Mouse (Mus musculus): ENCODE measurements around the gene Bcl2. TPM values are rescaled to one million over a fixed set of nuclear protein-coding genes. Genes with fewer than 3 reads are reported as not detected.
A peak's percentile ranks its signal among the peaks of the same experiment; 100 is the strongest.

Gene Bcl2
- polyA plus RNA-seq, 1 experiment from 2014 or later = 16.4 TPM

DNA sequence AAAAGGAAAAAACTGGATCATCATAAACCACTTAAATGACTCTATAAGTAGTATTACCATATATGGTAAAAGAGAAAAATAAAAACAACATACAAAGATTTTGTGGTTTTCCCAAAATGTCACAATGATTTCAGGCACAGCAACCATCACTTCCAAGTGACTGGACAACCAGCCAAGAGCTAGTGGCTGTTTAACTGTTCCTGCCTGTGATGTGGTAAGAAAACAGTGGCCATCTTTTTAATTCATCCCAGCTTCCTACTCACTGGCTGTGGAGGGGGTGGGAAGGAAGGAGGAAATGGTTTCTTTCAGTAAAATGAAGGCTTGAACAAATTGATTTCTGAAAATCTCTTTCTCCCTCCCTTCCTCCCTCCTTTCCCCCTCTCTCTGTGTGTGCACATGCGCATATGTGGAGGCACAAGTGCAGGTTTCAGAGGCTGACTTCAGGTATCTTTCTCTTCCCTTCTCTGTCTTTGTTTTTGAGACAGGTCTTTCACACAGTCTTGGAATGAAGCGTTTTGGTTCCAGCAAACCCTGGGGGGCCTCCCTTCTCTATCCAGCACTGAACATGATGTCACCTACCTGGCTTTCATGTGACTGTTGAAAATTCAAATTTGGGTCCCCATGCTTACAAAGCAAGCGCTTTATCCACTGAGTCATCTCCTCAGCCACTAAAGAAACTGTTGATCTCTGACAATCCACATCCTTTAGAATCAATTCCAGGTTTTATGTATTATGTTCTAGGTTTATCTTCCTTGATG is 93.7 kb downstream of the Bcl2 start:
- no peak overlapping the region for H3K9ac ChIP-seq (ENCODE audit: low read depth, low read length)
- H3K27ac ChIP-seq (ENCODE audit: low read depth, low read length) = no peak overlapping the region
- no peaks in the 10 kb centered on the region for H3K36me3 ChIP-seq (ENCODE audit: control insufficient read depth, insufficient read depth, low read length)
- no peaks in the 10 kb centered on the region for H3K9me3 ChIP-seq (ENCODE audit: control insufficient read depth, low read length)
- H3K4me3 ChIP-seq (ENCODE audit: low read length) = no peak overlapping the region
- no peaks in the 10 kb centered on the region for H3K27me3 ChIP-seq (replicated peaks; ENCODE audit: control insufficient read depth, insufficient read depth, low read length)
- no peak overlapping the region for H3K4me2 ChIP-seq (ENCODE audit: low read length)
- 76% methylated on average over 3 of the region's 3 CpGs for WGBS
- 0 out of 2 replicates have a peak, but pooled peaks cover 2% of the 10 kb centered on the region for H3K4me1 ChIP-seq (ENCODE audit: control insufficient read depth, insufficient read depth, low read depth, low read length)
- ATAC-seq = no peak

DNA sequence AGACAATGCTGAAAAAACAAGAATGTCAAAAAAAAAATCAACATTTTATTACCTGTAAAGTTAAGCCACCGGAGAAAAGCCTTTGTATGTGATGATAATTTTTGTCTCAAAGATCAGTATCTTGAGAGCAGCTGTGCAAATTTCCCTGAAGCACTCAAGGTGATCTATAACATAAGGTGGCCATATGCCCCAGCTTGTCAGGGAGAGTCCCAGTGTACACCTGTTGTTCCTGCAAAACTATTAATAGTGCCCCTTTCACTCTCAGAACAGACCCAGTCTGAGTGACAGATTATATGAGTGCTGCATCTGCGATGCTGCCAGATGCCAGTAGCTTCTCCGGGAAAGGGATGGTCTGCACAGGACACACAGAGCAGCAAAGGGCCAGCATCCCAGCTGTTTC is 95.3 kb downstream of the Bcl2 start:
- no peak overlapping the region for H3K4me3 ChIP-seq (ENCODE audit: low read length)
- H3K27me3 ChIP-seq (replicated peaks; ENCODE audit: control insufficient read depth, insufficient read depth, low read length) = no peaks in the 10 kb centered on the region
- 0 out of 2 replicates have a peak, but pooled peaks cover 2% of the 10 kb centered on the region for H3K4me1 ChIP-seq (ENCODE audit: control insufficient read depth, insufficient read depth, low read depth, low read length)
- WGBS = 81% methylated on average over 3 of the region's 3 CpGs
- 0 out of 2 replicates have a peak, but pooled peaks have one; percentile 30 for ATAC-seq
- no peak overlapping the region for H3K9ac ChIP-seq (ENCODE audit: low read depth, low read length)
- no peaks in the 10 kb centered on the region for H3K36me3 ChIP-seq (ENCODE audit: control insufficient read depth, insufficient read depth, low read length)
- no peak overlapping the region for H3K27ac ChIP-seq (ENCODE audit: low read depth, low read length)
- no peak overlapping the region for H3K4me2 ChIP-seq (ENCODE audit: low read length)
- no peaks in the 10 kb centered on the region for H3K9me3 ChIP-seq (ENCODE audit: control insufficient read depth, low read length)

DNA sequence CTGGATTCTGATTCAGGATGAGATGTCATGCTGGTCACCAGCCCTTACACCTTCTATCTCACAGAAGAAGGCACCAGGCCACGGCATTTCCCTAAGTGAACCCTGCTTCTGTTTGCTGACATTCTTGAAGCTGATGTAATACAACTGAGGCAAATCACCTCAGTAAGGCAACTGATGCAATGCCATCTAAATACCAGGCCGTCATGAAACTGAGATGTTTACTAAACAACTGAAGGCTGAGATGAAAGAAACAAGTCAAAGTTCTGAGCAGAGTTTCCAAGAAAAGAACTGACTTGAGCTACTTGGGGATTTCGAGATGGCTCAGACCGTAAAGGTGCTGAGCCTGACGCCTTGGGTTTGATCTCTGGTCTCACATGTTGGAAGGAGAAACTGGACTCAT is 97.1 kb downstream of the Bcl2 start:
- ATAC-seq = no peak
- H3K27me3 ChIP-seq (replicated peaks; ENCODE audit: control insufficient read depth, insufficient read depth, low read length) = no peaks in the 10 kb centered on the region
- no peaks in the 10 kb centered on the region for H3K36me3 ChIP-seq (ENCODE audit: control insufficient read depth, insufficient read depth, low read length)
- no peak overlapping the region for H3K27ac ChIP-seq (ENCODE audit: low read depth, low read length)
- H3K4me3 ChIP-seq (ENCODE audit: low read length) = no peak overlapping the region
- no peak overlapping the region for H3K9ac ChIP-seq (ENCODE audit: low read depth, low read length)
- WGBS = 95% methylated on average over 5 of the region's 5 CpGs
- H3K4me2 ChIP-seq (ENCODE audit: low read length) = no peak overlapping the region
- 0 out of 2 replicates have a peak, but pooled peaks cover 2% of the 10 kb centered on the region for H3K4me1 ChIP-seq (ENCODE audit: control insufficient read depth, insufficient read depth, low read depth, low read length)
- H3K9me3 ChIP-seq (ENCODE audit: control insufficient read depth, low read length) = no peaks in the 10 kb centered on the region

DNA sequence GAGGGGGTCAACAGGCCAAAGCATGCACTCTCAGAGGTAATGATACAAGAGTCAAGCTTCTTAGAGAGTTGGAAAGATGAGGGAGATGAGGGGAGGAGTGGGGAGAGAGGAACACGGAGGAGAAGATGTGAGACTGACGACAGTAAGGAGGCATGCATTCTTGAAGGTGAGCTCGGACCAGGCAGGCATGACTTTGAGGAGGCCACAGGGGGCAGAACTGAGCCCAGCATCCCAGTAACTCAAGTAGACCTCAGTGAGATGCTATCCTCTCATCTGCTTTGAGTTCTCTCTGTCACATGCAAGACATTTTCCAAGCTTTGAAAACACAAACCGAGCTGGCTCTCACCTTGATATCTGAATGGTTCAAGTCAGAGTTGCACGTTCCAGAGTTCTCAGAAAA is 100.7 kb downstream of the Bcl2 start:
- no peak for ATAC-seq
- Histone ChIP-seq H3K9ac (ENCODE audit: low read depth, low read length) (no peak overlapping the region), H3K4me2 (ENCODE audit: low read length) (no peak overlapping the region), H3K4me3 (ENCODE audit: low read length) (no peak overlapping the region), H3K27me3 (replicated peaks; ENCODE audit: control insufficient read depth, insufficient read depth, low read length) (no peaks in the 10 kb centered on the region), H3K4me1 (ENCODE audit: control insufficient read depth, insufficient read depth, low read depth, low read length) (no peaks in the 10 kb centered on the region), H3K27ac (ENCODE audit: low read depth, low read length) (no peak overlapping the region), H3K36me3 (ENCODE audit: control insufficient read depth, insufficient read depth, low read length) (no peaks in the 10 kb centered on the region), H3K9me3 (ENCODE audit: control insufficient read depth, low read length) (no peaks in the 10 kb centered on the region)
- WGBS = 87% methylated on average over 5 of the region's 5 CpGs

GRCm38 (mm10) chr1:106612166-106613031 is 101.7 kb downstream of the Bcl2 start:
- ATAC-seq = no peak
- H3K4me1 ChIP-seq (ENCODE audit: control insufficient read depth, insufficient read depth, low read depth, low read length) = no peaks in the 10 kb centered on the region
- no peaks in the 10 kb centered on the region for H3K36me3 ChIP-seq (ENCODE audit: control insufficient read depth, insufficient read depth, low read length)
- no peak overlapping the region for H3K4me2 ChIP-seq (ENCODE audit: low read length)
- H3K27ac ChIP-seq (ENCODE audit: low read depth, low read length) = no peak overlapping the region
- 78% methylated on average over 8 of the region's 8 CpGs for WGBS
- no peaks in the 10 kb centered on the region for H3K9me3 ChIP-seq (ENCODE audit: control insufficient read depth, low read length)
- H3K4me3 ChIP-seq (ENCODE audit: low read length) = no peak overlapping the region
- H3K27me3 ChIP-seq (replicated peaks; ENCODE audit: control insufficient read depth, insufficient read depth, low read length) = no peaks in the 10 kb centered on the region
- no peak overlapping the region for H3K9ac ChIP-seq (ENCODE audit: low read depth, low read length)

- no peak overlapping the region for H3K9ac ChIP-seq (ENCODE audit: low read depth, low read length)
- H3K27ac ChIP-seq (ENCODE audit: low read depth, low read length) = no peak overlapping the region
- no peaks in the 10 kb centered on the region for H3K36me3 ChIP-seq (ENCODE audit: control insufficient read depth, insufficient read depth, low read length)
- whole genome bisulfite sequencing = 80% methylated on average over 6 of the region's 6 CpGs
- ATAC-seq = no peak
- H3K9me3 ChIP-seq (ENCODE audit: control insufficient read depth, low read length) = no peaks in the 10 kb centered on the region
- H3K4me1 ChIP-seq (ENCODE audit: control insufficient read depth, insufficient read depth, low read depth, low read length) = no peaks in the 10 kb centered on the region
- no peak overlapping the region for H3K4me2 ChIP-seq (ENCODE audit: low read length)
- H3K4me3 ChIP-seq (ENCODE audit: low read length) = no peak overlapping the region
- H3K27me3 ChIP-seq (replicated peaks; ENCODE audit: control insufficient read depth, insufficient read depth, low read length) = no peaks in the 10 kb centered on the region
Observed at GRCm38 (mm10) chr1:106611246-106611645, 102.8 kb downstream of the Bcl2 start.

GRCm38 (mm10) chr1:106608098-106608778 is 105.8 kb downstream of the Bcl2 start:
- Histone ChIP-seq H3K9ac (ENCODE audit: low read depth, low read length) (no peak overlapping the region), H3K4me1 (ENCODE audit: control insufficient read depth, insufficient read depth, low read depth, low read length) (peaks cover 8% of the 10 kb centered on the region), H3K36me3 (ENCODE audit: control insufficient read depth, insufficient read depth, low read length) (no peaks in the 10 kb centered on the region), H3K27ac (ENCODE audit: low read depth, low read length) (no peak overlapping the region), H3K9me3 (ENCODE audit: control insufficient read depth, low read length) (no peaks in the 10 kb centered on the region), H3K4me2 (ENCODE audit: low read length) (no peak overlapping the region), H3K27me3 (replicated peaks; ENCODE audit: control insufficient read depth, insufficient read depth, low read length) (no peaks in the 10 kb centered on the region), H3K4me3 (ENCODE audit: low read length) (no peak overlapping the region)
- 0 out of 2 replicates have a peak, but pooled peaks have one; percentile 19 for ATAC-seq
- 89% methylated on average over 4 of the region's 4 CpGs for WGBS

GRCm38 (mm10) chr1:106606951-106607350 is 107.1 kb downstream of the Bcl2 start:
- ATAC-seq = no peak
- H3K4me3 ChIP-seq (ENCODE audit: low read length) = no peak overlapping the region
- H3K27me3 ChIP-seq (replicated peaks; ENCODE audit: control insufficient read depth, insufficient read depth, low read length) = no peaks in the 10 kb centered on the region
- H3K9ac ChIP-seq (ENCODE audit: low read depth, low read length) = no peak overlapping the region
- no peak overlapping the region for H3K27ac ChIP-seq (ENCODE audit: low read depth, low read length)
- no peaks in the 10 kb centered on the region for H3K9me3 ChIP-seq (ENCODE audit: control insufficient read depth, low read length)
- no peak overlapping the region for H3K4me2 ChIP-seq (ENCODE audit: low read length)
- no peaks in the 10 kb centered on the region for H3K36me3 ChIP-seq (ENCODE audit: control insufficient read depth, insufficient read depth, low read length)
- 87% methylated on average over 5 of the region's 5 CpGs for WGBS
- H3K4me1 ChIP-seq (ENCODE audit: control insufficient read depth, insufficient read depth, low read depth, low read length) = peaks cover 10% of the 10 kb centered on the region
